Mouse (Mus musculus): ENCODE data around the gene Tuba3b. TPM values are rescaled to one million over a fixed set of nuclear protein-coding genes. Genes with fewer than 3 reads are reported as not detected.

Gene Tuba3b
- polyA plus RNA-seq, 1 experiment: 1,453 TPM

DNA sequence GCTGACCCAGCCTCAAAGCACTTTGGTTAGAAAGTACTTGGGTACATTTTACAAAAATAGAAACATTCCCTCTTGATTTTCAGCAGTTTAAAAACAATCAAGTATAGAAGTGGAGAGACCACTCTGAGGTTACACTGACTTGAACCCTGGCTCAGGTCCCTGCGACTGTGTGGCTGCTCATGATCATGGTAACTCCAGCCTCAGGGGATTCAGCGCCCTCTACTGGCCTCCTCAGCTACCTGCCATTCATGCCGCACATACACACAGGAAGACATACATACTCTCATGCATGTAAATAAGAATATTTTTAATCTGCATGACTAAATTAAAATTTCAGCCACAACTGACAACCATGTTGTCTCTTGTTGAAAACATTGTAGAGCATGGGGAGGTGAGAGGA, 50.2 kb downstream of the Tuba3b start:
- Histone ChIP-seq H3K36me3 (ENCODE audit: control insufficient read depth, insufficient read depth, low read length) (no peaks in the 10 kb centered on the region), H3K4me3 (ENCODE audit: control insufficient read depth, low read depth, low read length) (no peak overlapping the region), H3K4me1 (ENCODE audit: control insufficient read depth, insufficient read depth, low read length) (no peaks in the 10 kb centered on the region), H3K27me3 (ENCODE audit: control insufficient read depth, insufficient read depth, low read length) (no peaks in the 10 kb centered on the region), H3K27ac (ENCODE audit: control insufficient read depth, insufficient read depth, low read depth, low read length) (no peak overlapping the region)
- TF ChIP-seq CTCF (IDR thresholded peaks at IDR 0.05; ENCODE audit: control insufficient read depth, insufficient read depth, insufficient replicate concordance, low read depth, low read length) (peak; percentile 62; the same call in 1 of the 2 replicates), POLR2A (IDR thresholded peaks at IDR 0.05; ENCODE audit: control insufficient read depth, low read depth, low read length) (no peak)

DNA sequence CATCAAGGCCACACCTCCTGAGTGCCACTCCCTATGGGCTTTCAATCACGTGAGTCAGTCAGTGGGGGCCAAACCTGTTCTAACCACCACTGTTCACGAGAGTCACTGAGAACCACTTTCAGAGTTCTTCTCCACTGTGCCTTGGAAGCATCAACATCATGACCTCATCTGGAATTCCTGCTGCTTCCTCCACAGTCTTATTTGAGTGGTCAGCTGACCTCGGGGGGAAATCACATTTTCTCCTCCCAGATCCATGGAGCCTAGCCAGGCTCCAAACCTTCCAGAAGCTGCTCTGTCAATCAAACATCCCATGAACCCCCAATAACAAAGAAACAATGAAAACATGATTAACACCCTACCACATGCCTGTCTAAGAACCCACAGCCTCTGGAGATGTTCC, 52.1 kb downstream of the Tuba3b start:
- H3K27ac ChIP-seq (ENCODE audit: control insufficient read depth, insufficient read depth, low read depth, low read length): no peak overlapping the region
- no peaks in the 10 kb centered on the region for H3K36me3 ChIP-seq (ENCODE audit: control insufficient read depth, insufficient read depth, low read length)
- H3K27me3 ChIP-seq (ENCODE audit: control insufficient read depth, insufficient read depth, low read length): no peaks in the 10 kb centered on the region
- TF ChIP-seq CTCF (IDR thresholded peaks at IDR 0.05; ENCODE audit: control insufficient read depth, insufficient read depth, insufficient replicate concordance, low read depth, low read length): no peak
- no peak for TF ChIP-seq POLR2A (IDR thresholded peaks at IDR 0.05; ENCODE audit: control insufficient read depth, low read depth, low read length)
- H3K4me1 ChIP-seq (ENCODE audit: control insufficient read depth, insufficient read depth, low read length): no peaks in the 10 kb centered on the region
- no peak overlapping the region for H3K4me3 ChIP-seq (ENCODE audit: control insufficient read depth, low read depth, low read length)

DNA sequence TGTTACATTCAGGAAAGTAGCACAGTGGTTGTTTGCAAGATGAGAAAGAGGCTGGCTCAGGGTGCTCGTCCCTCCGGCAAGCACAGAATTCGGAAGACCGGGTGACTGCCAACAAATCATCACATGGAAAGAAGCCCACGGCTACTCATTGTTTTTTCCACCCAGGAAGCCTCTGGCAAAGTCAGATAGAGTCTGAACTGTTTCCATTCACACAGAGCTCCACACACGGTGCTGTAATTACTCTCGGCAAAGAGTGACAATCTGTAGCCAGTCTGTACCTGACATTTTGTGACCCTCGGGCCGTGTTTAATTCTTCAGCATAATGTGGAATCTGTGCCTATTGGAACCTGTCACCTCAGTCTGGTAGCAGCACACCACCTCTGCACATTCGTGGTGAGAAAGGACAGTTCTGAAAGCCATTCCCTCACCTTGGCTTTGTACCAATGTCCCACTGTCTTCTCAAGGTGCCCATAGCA, 54.1 kb downstream of the Tuba3b start:
- H3K27me3 ChIP-seq (ENCODE audit: control insufficient read depth, insufficient read depth, low read length): no peaks in the 10 kb centered on the region
- H3K4me1 ChIP-seq (ENCODE audit: control insufficient read depth, insufficient read depth, low read length): no peaks in the 10 kb centered on the region
- no peaks in the 10 kb centered on the region for H3K36me3 ChIP-seq (ENCODE audit: control insufficient read depth, insufficient read depth, low read length)
- no peak overlapping the region for H3K4me3 ChIP-seq (ENCODE audit: control insufficient read depth, low read depth, low read length)
- TF ChIP-seq CTCF (IDR thresholded peaks at IDR 0.05; ENCODE audit: control insufficient read depth, insufficient read depth, insufficient replicate concordance, low read depth, low read length): no peak
- no peak for TF ChIP-seq POLR2A (IDR thresholded peaks at IDR 0.05; ENCODE audit: control insufficient read depth, low read depth, low read length)
- no peak overlapping the region for H3K27ac ChIP-seq (ENCODE audit: control insufficient read depth, insufficient read depth, low read depth, low read length)

Other genes with a start within 250 kb of the Tuba3b start
- 28.7 and 37.9 TPM in 2 replicates for gene Lmntd1, start 1.4 kb upstream of the Tuba3b start, polyA plus RNA-seq (2012; rRNA removed)
- gene Rassf8, start 131.0 kb downstream of the Tuba3b start, polyA plus RNA-seq (2012; rRNA removed): 3.1 and 3.9 TPM in 2 replicates
- 0.40 and 0.83 TPM in 2 replicates for gene Bhlhe41, start 249.8 kb downstream of the Tuba3b start, polyA plus RNA-seq (2012; rRNA removed)